Mouse (Mus musculus) lung, embryonic 16.5 days (tissue): ENCODE data around the gene B3galt2. TPM values are rescaled to one million over a fixed set of nuclear protein-coding genes. Genes with fewer than 3 reads are reported as not detected.

Experiments
- ATAC-seq: fragments of 200-750 bp; cut with Nextera tagmentation; 2 replicates; pipeline ENCODE4 v1.8.0; 2017; ENCODE audit warnings: low read depth, mild to moderate bottlenecking, moderate library complexity
- H3K27ac ChIP-seq: fragments of 300-500 bp; sonication (generic); 2 replicates; pipeline ENCODE4 v1.5.1; 2014; ENCODE audit warnings: mild to moderate bottlenecking, control low read depth, low read length
- H3K27me3 ChIP-seq: fragments of 300-500 bp; sonication (generic); 2 replicates; pipeline ENCODE4 v1.6.1; 2014; ENCODE audit warnings: low read depth, low read length, mixed read lengths; ENCODE audit not compliant: control insufficient read depth, insufficient read depth
- H3K36me3 ChIP-seq: fragments of 300-500 bp; sonication (generic); 2 replicates; pipeline ENCODE4 v1.6.1; 2014; ENCODE audit warnings: low read length; ENCODE audit not compliant: control insufficient read depth, insufficient read depth
- H3K4me1 ChIP-seq: fragments of 300-500 bp; sonication (generic); replicated peaks from 2 replicates; pipeline ENCODE4 v1.6.1; 2014; ENCODE audit warnings: low read length, mixed read lengths; ENCODE audit not compliant: control insufficient read depth, insufficient read depth
- H3K4me2 ChIP-seq: fragments of 300-500 bp; sonication (generic); 2 replicates; pipeline ENCODE4 v1.6.1; 2014; ENCODE audit warnings: low read depth, low read length, control low read depth
- H3K4me3 ChIP-seq: fragments of 300-500 bp; sonication (generic); 2 replicates; pipeline ENCODE4 v1.5.1; 2014; ENCODE audit warnings: mild to moderate bottlenecking, low read length, control low read depth
- H3K9ac ChIP-seq: fragments of 300-500 bp; sonication (generic); 2 replicates; pipeline ENCODE4 v1.6.1; 2014; ENCODE audit warnings: low read length, control low read depth
- H3K9me3 ChIP-seq: fragments of 300-500 bp; sonication (generic); 2 replicates; pipeline ENCODE4 v1.6.1; 2016; ENCODE audit warnings: low read length; ENCODE audit not compliant: control insufficient read depth
- WGBS: fragments of 180-500 bp; shearing (Covaris S2); extraction: QIAGEN DNeasy Blood & Tissue Kit; methylation state at CpG from one replicate; pipeline ENCODE4 v1.1.7; 2014; 5-methylcytosine and 5-hydroxymethylcytosine counted together
- polyA plus RNA-seq: library from polyadenylated mRNA; unstranded; fragments of >200 nt; fragmentation: Nextera tagmentation; extraction: Ambion mirVana; gene quantifications from 2 replicates; pipeline ENCODE4 v1.2.1, GENCODE M21; 2015

Gene B3galt2
- polyA plus RNA-seq, 1 experiment from 2014 or later, result 0.31 TPM

DNA sequence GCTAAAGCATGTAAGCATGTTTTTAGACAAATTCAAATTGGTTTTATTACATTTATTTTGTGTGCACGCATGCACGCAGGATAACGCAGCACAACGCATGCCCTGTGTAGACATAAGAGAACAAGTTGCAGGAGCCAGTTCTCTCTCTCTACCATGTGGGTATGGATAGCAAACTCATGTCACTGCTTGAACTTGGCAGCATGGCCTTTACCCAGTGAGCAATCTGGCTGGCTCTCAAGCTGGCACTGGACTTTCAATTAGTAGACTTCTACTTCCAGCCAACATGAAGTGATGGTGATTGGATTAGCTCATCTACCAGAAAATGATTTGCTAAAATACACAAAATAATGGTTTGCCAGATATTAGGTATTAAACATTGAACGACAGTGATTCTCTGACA is 40.6 kb downstream of the B3galt2 start:
- Histone ChIP-seq H3K27me3 (no peaks in the 10 kb centered on the region), H3K4me3 (no peak overlapping the region), H3K9ac (no peak overlapping the region), H3K4me2 (no peak overlapping the region), H3K9me3 (no peaks in the 10 kb centered on the region), H3K4me1 (no peaks in the 10 kb centered on the region), H3K27ac (no peak overlapping the region), H3K36me3 (peaks cover 16% of the 10 kb centered on the region)
- ATAC-seq, result no peak
- 94% methylated on average over 5 of the region's 5 CpGs for WGBS

GRCm38 (mm10) chr1:143684849-143685248 is 44.4 kb downstream of the B3galt2 start:
- 80% methylated on average over 3 of the region's 3 CpGs for WGBS
- Histone ChIP-seq H3K4me3 (no peak overlapping the region), H3K27ac (no peak overlapping the region), H3K9ac (no peak overlapping the region), H3K4me1 (no peaks in the 10 kb centered on the region), H3K36me3 (peaks cover 18% of the 10 kb centered on the region), H3K4me2 (no peak overlapping the region), H3K27me3 (no peaks in the 10 kb centered on the region), H3K9me3 (no peaks in the 10 kb centered on the region)
- ATAC-seq, result no peak

GRCm38 (mm10) chr1:143701736-143702135 is 61.3 kb downstream of the B3galt2 start:
- H3K4me2 ChIP-seq, result peak overlapping the region; percentile 71
- ATAC-seq, result no peak
- H3K27ac ChIP-seq, result peak overlapping the region; percentile 88
- no peaks in the 10 kb centered on the region for H3K27me3 ChIP-seq
- peaks cover 12% of the 10 kb centered on the region for H3K4me1 ChIP-seq
- peak overlapping the region; percentile 95 for H3K9ac ChIP-seq
- 0% methylated on average over 13 of the region's 13 CpGs for WGBS
- H3K36me3 ChIP-seq, result peaks cover 6% of the 10 kb centered on the region; the same call in 1 of the 2 replicates
- H3K9me3 ChIP-seq, result no peaks in the 10 kb centered on the region
- H3K4me3 ChIP-seq, result peak overlapping the region; percentile 86

DNA sequence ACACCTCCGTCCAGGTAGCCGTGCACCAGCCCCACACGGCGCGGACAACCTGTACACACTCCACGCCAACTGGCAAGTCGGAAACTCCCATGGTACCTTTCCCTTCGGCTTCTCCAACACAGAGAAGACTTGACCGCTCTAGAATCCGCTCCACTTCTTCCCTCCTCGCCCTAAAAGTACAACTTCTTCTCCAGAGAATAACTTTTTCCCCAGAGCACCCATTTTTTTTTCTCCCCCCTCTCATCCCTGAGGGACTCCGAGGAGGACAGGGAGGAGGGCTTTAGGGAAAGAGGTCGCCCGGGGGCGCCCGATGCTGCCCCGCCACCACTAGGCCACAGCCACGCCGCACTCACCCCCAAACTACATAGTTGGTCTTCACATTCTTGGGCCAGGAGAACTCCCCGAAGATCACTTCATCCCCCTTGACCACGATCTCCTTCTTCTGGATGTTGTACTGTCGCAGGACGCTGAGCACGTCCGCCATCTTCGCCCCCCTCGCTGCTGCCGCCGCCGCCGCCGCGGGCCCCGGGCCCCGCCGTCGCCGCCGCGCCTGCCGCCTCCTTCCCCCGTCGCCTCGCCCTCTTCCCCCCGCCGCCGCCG is 61.8 kb downstream of the B3galt2 start:
- no peaks in the 10 kb centered on the region for H3K27me3 ChIP-seq
- H3K9ac ChIP-seq, result peak overlapping the region; percentile 95
- peak overlapping the region; percentile 71 for H3K4me2 ChIP-seq
- under 1% methylated on average over 34 of the region's 48 CpGs for WGBS
- peaks cover 12% of the 10 kb centered on the region for H3K4me1 ChIP-seq
- H3K4me3 ChIP-seq, result peak overlapping the region; percentile 86
- H3K27ac ChIP-seq, result peak overlapping the region; percentile 88
- no peaks in the 10 kb centered on the region for H3K9me3 ChIP-seq
- peak; percentile 71 for ATAC-seq
- peaks cover 3% of the 10 kb centered on the region; the same call in 1 of the 2 replicates for H3K36me3 ChIP-seq

DNA sequence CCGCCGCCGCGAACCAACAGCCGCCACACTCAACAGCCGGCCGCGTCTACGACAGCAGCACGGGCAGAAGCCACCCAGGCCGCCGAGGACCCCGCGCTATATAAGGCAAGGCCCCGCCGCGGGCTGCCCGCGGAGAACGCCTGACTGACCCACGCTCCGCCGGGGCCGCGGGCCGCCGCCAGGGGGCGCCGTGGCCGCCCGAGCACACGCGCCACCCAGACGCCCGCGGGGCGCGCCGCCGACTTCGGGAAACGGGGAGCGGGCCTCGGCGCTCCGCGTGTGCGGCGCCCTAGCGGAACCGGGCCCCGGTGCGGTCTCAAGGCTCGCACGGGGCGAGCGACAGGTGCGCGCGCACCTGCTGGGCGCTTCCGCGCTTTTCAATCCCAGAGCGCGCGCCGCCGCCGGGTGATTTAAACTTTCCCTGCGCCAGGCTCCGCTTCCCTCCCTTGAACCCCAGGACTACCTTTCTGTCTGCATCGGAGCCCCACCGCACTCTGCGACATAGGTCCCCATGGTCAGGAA is 62.3 kb downstream of the B3galt2 start, which contains the start of gene Cdc73:
Gene Cdc73 (minus strand): TSS at position 153 of the 522 bp plus-strand sequence.
- H3K36me3 ChIP-seq, result peaks cover 3% of the 10 kb centered on the region; the same call in 1 of the 2 replicates
- peak within 1 kb of the TSS; percentile 95 for H3K9ac ChIP-seq
- peak within 1 kb of the TSS; percentile 86 for H3K4me3 ChIP-seq
- no peaks in the 10 kb centered on the region for H3K9me3 ChIP-seq
- H3K4me1 ChIP-seq, result peaks cover 12% of the 10 kb centered on the region
- peak within 1 kb of the TSS; percentile 88 for H3K27ac ChIP-seq
- H3K27me3 ChIP-seq, result no peaks in the 10 kb centered on the region
- ATAC-seq, result peak; percentile 100
- WGBS, result under 1% methylated on average over 35 of the region's 74 CpGs
- peak within 1 kb of the TSS; percentile 73 for H3K4me2 ChIP-seq

Other genes with a start within 250 kb of the B3galt2 start
- gene Cdc73, start 62.2 kb downstream of the B3galt2 start, polyA plus RNA-seq, result 10.4 and 13.0 TPM in 2 replicates
- gene Glrx2, start 75.7 kb downstream of the B3galt2 start, polyA plus RNA-seq, result 74.1 and 88.8 TPM in 2 replicates
- 20.3 and 20.4 TPM in 2 replicates for gene Trove2, start 136.4 kb downstream of the B3galt2 start, polyA plus RNA-seq
- gene Uchl5, start 136.6 kb downstream of the B3galt2 start, polyA plus RNA-seq, result 81.7 and 89.3 TPM in 2 replicates